Mouse (Mus musculus) fibroblast of lung, adult 2 months (primary cell): ENCODE measurements around the gene Maml2.

ENCODE experiments used
- DNase-seq: peaks from one replicate; pipeline ENCODE4 v3.0.0-alpha.2; 2011; ENCODE audit warnings: low read depth

Gene Maml2

DNA sequence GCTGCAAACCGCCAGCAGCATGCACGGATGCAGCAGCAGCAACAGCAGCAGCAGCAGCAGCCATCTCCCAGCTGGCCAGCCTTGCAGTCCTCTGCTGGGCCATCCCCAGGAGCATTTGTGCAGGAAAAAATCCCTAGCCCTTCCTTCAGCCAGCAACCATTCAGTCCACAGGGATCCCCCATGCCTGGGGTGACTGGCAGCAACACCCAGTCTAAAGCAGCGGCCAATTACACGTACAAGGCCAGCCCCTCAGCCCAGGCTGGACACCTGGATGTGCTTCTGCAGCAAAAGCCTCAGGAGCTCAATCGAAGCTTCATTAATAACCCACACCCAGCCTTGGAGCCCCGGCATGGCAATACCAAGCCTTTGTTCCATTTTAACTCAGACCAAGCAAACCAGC is 323.0 kb downstream of the Maml2 start:
- DNase-seq: no peak

DNA sequence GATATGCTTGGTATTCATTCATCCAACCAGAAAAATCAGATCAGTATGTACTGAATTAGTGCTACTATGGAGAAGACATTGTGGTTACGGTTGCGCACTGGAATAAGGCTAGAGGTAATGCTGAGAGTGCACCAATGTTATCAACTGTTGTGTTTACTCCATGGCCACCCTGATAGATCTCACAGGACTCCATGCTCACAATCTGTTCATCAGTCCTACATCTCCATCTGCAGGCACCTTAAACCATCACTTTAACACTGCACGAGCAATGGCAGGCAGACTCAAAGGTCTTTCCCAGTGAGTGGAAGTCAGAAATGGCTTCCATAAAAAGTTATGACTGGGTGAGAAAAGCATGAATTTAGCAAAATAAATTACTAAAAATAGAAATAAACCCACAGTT is 324.2 kb downstream of the Maml2 start:
- no peak for DNase-seq

DNA sequence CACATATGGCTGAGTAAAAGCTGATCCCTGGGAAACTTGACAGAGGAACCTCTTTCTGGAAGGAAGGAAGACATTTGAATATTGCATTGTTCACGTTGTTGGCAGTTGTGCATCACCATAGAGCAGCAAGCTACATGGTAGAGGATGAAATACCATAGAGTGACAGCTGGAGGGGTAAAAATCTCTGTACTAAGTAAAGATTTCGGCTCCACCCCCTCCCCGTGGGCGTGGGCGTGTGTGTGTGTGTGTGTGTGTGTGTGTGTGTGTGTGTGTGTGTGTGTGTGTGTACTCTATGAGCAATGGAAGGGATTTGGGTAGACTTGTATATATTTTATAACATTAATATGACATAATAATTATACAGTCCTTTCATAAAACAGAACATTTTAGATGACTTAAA is 324.7 kb downstream of the Maml2 start:
- no peak for DNase-seq

DNA sequence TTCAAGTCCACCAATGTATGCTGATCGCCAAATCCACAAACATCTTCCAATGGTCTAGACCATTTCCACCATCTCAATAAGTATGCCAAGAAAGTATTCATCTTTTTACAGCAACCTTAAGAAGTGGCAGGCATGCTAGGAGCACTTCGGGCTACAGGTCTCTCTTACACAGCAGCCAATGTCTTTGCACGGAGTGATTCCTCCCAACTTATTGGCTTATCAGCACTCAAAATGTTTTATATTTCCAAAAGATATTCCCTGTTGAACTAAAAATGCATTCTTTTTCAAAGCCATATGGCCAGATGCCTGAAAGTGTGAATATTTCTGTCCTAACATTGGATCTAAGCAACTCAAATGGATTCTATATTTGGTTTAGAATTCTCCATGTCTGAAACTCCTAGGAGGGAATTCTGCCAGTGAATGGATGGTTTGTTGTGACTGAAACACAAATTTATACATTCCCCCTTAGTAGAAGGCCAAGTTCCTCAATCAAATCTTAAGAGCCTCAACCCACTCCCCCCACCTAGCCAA is 326.2 kb downstream of the Maml2 start:
- no peak for DNase-seq

DNA sequence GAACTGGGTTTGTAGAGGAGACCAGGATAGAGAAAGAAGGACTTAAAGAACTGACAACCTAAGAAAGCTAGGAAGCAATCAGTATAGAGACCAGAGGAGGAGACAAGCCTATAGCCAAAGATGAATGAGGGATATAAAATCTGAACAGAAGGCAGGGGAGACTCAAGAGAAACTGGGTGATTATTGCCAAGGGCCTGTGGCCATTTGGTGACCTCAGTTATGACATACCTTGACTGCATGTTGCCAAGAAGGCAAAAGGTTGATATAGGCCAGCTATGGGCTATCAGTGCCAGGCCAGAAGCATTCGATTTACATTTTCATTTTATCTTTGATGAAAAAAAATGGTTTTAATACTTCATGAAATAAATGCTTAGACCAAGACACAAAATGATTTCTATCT is 327.0 kb downstream of the Maml2 start:
- no peak for DNase-seq

DNA sequence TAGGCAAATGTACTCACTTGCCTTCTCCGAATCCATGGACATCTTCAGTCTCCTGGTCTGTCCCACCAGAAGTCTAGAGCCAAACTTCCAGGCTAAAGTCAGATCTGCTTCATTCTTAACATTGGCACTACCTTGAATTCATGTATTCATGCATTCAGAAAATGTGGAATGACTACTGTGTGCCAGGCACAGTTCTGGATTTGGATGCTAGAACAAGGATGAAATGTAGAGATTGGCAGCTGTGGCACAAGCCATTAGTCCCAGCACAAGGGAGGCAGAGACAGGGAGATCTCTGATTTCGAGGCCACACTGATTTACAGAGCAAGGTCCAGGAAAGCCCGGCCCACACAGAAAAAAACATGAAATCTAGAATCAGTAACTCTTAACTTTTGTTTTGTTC is 327.5 kb downstream of the Maml2 start:
- no peak for DNase-seq

DNA sequence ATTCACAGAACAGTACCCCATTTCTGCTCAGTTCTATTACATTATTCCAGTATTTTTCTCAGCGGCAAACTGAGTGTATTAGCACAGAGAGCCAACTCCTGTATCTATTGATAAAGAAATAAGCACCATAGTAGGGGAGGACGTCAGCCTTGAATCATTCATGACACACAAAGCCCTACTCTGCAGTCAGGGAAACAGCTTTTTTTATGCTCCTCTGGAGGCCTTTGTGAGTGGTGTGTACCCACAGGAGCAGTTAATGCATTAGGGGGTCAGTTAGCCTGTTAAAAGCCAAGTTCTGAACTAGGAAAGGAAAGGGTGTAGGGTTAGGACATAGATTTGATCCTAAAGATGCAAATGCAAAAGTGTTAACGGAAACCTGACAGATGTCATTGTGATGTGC is 328.7 kb downstream of the Maml2 start:
- no peak for DNase-seq

DNA sequence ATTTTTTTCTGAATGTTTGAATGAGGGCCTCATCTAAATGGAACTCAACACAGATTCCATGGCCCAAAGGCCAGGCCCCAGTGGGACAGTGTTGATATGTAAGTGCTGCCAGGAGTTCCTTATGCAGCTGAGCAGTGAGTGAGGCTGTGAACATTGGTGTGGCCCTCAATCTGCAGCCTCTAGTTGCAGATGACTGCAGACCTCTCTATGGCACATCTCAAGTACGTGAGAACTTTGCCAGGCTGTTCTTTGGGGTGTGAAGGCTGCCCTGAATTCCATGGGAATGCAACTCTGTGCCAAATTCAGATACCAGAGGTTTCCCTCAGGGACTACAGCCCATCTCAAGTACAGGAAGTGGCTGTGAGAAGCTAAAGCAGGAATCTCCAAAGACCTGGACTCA is 335.6 kb downstream of the Maml2 start:
- peak; percentile 76 for DNase-seq

DNA sequence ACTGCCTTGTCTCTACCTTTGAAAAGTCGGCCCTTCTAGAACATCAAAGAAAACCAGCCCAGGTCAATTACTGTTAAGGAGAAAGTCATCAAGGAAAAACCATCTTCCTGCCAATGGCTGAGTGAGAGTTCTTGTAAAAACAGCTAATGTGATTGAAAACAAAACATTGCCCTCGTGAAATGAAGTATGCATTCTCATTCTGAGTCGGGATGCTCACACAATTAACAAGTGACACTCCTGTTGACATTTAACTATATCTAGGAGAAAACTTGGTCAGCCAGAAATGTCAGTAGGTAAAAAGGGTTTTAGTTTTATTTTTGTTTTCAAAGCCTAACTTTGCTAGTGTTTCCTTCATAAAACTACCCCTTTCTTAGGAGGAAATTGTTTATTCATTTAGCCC is 341.9 kb downstream of the Maml2 start:
- DNase-seq: no peak

DNA sequence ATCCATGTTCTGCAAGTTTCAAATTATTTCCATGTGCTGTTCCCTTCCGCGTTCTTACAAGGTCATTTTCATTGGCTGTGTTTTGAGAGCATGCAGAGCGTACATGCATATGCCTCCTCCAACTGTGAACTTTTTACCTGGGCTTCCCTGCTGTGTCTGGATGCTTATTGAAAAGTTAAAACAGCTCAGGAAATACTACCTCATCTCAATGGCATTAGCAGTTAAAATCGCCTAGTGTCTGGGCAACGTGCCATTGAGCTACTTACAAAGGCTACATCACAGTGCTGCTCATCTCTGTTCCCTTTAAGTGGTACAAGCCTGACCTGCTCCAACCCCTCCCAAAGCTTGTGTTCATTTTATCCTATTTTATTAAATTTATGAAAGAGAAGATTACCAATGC is 347.4 kb downstream of the Maml2 start:
- DNase-seq: peak; percentile 39

DNA sequence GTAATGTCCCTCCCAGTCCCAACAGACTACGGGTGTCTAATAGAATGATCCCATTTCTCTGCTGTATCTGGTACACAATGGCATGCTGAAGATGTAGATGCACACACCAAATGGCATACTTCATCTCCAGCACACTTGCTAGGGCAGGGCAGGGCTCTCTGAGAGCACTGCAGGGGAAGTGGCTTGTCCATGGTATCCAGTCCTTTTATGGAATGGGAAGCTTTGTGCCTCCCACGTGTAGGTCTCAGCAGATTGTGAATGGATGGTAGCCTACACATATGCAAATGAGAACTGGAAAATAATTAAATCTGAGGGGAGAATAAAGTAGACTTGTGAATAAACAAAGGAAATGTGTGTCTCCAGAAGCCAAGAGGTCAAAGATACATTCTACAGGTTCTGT is 353.3 kb downstream of the Maml2 start:
- DNase-seq: no peak

DNA sequence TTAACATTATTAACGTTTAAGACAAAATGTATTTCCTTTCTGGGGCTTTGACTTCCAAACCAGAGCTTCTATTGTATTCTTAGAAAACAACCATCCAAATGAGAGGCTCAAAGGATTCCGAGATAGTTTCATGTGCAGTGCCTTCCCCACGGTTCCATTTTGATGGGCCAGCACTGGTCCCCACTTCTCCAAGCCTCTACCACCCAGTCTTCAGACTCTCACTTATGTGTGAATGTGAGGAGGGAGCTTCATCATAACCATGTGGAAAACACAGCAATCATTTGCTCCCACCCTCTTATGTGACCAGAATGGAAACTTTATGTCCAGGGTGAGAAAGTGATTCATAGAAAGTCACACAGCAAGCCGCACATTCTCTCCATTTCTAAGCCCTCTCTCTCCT is 354.1 kb downstream of the Maml2 start:
- DNase-seq: no peak

DNA sequence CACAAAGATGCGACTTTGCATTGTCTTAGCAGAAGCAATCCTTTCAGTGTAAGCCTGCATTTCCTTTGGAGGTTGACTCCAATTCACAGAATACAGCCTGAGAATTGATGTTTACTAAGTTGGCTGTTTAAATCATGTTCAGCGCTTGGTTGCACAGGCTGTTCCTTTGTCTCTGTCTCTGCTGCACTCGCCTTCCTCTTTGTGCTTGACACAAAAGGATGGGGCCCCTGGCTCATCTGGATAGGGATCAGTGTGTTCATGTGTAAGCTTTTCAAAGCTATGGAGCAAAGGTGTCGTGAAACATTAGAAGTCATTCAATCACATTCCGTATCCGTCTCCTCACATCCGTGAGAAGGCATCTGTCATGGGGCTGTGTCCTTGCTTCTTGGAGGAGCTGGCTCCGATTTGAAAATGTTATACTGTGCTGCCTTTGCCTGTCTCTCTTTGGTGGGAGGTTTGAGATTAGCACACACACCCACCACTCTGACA is 354.7 kb downstream of the Maml2 start:
- DNase-seq: no peak

DNA sequence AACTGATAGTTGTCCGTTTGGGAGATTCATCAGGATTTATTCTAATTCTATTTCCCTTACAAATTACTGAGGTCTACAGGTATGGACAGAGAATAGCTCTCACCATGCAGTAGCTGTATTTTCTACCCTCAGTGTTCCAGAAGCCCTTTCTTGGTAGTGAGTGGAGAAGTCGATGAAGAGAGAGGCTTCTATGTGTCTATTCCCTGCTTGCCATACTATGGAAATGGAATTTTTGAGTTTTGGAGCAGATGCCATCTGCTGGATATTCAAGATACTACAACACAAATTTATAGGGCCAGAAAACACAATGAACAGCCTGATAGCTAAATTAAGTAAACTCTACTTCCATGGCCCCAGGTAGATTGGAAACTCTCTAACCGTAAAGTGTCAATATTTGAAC is 355.2 kb downstream of the Maml2 start:
- DNase-seq: no peak

DNA sequence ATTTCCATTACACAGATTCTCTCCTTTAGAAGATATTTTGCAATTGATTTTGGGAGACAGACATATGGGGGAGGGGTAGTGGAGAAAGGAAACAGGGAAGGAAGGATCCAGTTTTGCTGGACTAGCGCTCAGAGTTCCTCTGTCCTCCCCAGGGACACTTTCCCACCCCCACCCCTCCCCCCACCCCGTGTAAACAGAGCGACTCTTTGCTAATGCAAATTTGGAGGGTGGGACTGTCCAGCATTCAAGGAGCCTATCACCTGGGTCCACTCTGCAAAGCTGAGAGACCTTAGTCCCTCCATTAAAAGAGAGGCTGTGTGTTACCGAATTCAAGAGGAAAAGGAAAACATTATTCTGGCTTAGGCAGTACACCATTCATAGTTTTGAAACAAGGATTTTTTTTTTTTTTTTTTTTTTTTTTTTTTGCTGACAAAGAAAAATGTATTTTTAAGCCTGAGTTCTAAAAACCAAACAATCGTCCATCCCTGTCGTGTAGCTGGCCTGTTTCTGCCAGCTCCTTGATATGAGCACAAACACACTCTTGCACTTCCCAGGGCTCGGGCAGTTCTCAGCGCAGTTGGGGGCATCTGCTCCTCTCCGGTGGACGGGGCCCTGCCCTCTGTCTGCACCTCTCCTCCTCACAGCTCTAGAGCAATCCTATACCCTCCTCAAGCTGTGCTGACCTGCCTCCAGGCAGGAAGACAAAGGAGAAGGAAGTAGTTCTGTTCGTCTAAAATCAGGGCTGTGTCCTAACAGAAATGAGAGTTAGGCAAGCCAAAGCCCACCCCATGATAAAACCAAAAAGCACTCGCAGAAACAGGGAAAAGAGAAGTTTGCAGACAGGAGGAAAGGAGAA is 364.2 kb downstream of the Maml2 start:
- no peak for DNase-seq

DNA sequence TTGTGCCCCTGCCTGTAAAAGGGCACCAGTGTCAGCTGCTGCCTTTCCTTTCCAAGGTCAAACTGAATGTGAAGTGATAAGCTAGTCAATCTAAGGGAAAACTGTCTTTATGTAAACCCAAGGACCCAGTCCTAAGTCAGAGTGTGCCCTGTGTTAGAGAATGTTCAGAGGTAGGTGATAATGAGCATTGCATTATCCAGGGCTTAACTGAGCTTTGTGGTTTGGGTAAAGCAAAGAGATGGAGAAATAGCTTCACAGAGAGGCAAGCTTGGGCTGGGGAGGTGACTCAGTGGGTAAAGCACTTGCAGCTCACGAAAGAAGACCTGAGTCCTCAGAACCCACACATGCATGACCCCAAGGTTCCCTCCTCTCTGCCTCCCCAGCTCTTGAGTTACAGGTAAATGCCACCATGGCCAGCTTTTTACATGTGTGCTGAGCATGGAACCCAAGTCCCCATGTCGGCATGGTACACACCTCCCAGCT is 367.8 kb downstream of the Maml2 start:
- no peak for DNase-seq

DNA sequence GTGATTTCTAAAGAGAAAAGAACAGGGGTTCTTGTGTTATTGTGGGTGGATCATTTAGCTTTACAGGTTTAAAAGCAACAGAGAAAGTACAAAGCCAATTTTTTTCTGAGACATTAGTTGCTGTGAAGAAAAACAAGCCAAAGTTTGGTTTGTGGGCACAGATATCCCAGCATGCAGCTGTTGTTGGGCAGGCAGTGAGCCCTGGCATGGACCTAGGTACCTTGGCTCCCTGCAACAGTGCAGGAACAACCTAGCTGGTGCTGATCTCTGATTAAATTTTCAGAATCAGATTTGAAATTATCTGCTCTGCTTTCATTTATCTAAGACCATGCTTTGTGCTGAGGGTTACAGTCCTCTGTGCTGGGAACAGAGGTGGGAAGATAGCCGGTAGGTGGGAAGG is 370.2 kb downstream of the Maml2 start:
- no peak for DNase-seq

DNA sequence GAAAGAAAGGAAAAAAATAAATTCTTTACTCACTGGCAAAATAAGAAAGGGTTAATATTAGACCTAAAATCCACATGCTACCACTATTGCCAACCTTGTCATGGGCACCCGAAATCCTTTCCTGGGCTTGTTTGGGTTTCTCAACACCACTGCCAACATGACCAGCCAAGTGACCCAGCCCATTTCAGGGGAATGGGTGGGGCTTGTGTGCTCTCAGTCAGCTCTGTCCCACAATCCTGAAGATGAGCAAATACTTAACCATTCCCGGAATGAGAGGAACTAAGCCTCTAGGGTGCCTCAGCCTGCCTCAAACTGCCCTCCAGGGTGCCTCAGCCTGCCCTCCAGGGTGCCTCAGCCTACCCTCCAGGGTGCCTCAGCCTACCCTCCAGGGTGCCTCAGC is 371.0 kb downstream of the Maml2 start:
- DNase-seq: no peak

DNA sequence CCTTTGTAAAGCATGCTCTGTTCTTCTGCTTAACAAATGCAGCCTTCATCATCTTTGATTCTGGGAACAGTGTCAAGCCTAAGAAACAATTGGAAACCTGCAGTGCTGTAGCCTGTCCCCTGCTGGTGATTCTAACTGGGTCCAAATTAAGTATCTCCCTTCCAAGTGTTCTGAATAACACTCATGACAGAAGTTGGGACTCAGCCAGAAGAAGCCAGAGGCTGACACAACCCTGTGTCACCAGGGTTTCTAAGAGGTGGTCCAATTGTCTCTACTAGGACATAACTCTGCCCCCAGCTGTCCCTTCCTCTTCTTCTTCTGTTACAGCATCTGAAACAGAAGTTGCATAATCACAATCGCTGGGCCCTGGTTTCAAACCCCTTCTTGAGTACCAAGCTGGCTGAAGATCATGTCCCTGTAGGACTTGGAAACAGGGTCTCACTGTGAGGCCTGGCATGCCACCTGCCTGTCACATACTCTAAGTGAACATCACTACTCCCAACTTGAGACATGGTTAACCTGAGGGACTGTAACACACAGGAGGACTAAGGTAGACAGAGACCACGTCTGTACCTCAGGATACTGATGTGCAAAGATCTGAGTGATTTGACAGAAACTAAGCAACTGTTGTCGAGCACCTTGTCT is 373.5 kb downstream of the Maml2 start:
- no peak for DNase-seq

DNA sequence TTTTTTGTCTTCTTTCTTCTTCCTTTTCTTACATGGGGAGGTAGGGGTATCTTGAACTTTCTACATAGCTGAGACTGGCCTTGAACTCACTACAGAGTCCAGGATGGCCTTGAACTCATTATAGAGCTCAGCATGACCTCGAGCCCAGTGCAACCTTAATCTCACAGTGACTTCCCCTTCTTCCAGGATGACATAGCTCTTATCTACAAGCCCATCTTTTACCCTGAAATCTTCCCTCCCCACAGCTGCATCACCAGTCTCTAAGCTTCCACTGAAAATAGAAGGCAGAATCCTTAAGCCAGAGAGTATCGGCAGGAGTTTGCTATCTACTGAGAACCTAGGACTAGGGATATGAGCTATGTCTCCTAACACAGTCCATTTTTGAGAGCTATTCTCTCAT is 375.5 kb downstream of the Maml2 start:
- no peak for DNase-seq

DNA sequence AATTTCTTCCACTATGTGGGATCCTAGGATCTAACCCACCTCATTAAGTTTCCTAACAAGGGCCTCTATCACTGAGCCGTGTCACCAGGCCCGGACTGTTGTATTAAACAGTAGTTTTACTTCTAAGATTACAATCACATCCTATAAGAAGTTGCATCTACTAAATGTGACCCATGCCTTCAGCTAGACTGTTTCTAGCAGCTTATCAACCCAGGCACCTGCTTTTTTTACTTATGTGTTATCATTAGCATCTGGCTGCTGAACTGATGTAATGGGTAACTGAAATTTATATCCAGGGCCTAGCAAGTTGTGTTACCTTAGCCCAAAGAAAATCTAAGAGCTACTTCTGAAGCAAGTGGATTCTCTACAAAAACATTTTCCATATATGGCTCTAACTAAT is 380.3 kb downstream of the Maml2 start:
- DNase-seq: no peak

DNA sequence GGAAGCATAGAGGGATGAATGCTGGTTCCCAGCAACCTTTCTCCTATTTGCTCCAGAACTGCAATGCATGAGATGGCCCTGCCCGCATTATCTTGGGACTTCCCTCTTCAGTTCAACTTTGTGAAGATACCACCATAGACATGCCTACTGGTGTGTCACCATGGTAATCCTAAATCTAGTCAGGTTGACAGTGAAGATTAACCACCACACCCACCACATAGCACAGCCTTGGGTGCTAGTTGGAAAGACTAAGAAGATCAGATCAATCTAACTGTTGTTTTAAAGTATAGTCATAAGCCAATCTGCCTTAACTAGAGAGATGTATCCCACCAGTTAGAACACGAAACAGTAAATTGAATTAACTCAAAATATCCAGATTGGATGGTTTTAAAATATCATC is 381.9 kb downstream of the Maml2 start:
- no peak for DNase-seq

DNA sequence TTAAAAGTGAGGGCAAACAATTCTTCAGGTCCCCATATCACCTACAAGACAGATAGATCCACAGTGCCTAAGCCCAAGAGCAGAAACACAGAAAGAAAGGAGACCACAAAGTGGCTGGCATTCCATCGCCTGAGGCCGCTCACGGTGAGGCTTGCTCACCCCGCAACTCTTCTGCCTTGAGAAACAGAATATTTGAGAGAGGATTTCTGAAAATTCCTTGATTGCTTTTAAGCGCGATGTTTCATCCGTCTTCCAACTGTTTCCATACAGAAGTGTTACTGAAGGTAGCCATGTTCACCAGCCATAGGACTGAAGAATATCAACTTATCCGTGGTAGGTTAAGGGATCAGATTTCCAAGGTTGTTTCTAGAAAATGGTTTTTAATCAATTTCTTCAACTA is 383.4 kb downstream of the Maml2 start:
- no peak for DNase-seq
